Mouse (Mus musculus) spleen, adult 2 months (tissue): Measurements from ENCODE around the gene Olfr507.

Source experiments
- CTCF ChIP-seq: fragments of 200-500 bp; IDR thresholded peaks from 2 replicates; pipeline ENCODE4 v1.5.1; 2011; ENCODE audit warnings: mild to moderate bottlenecking, inconsistent platforms; ENCODE audit not compliant: insufficient read depth, insufficient read length, insufficient replicate concordance; ENCODE audit errors: extremely low read depth
- POLR2A ChIP-seq: fragments of 200-500 bp; IDR thresholded peaks from 2 replicates; pipeline ENCODE4 v1.6.1; 2011; ENCODE audit warnings: low read depth, low read length, inconsistent platforms

GRCm38 (mm10) chr7:108610487-108610886 lies 11.1 kb upstream of the Olfr507 start, which contains the start of gene Olfr506:
- TF ChIP-seq POLR2A (no peak), CTCF (no peak)
